Mouse (Mus musculus) spleen, postnatal 14 days (tissue): Measurements from ENCODE around the gene Zfp579.
"Not testable (repeated sequence)": the region's sequence is repeated elsewhere in the genome, so short reads cannot be mapped to it uniquely, and the experiment has no call there.

Experiments used
- DNase-seq, 2 experiments: peaks; one replicate each; pipeline ENCODE4 v3.0.0; 2021 to 2022; ENCODE audit warnings: low spot score in 2 of 2

Zfp579 gene

GRCm38 (mm10) chr7:4996003-4996895 lies at the start of gene Zfp579:
TSS of gene Zfp579 (minus strand) at chr7:4996158.
- DNase-seq: peak; percentile 47 to 73

DNA sequence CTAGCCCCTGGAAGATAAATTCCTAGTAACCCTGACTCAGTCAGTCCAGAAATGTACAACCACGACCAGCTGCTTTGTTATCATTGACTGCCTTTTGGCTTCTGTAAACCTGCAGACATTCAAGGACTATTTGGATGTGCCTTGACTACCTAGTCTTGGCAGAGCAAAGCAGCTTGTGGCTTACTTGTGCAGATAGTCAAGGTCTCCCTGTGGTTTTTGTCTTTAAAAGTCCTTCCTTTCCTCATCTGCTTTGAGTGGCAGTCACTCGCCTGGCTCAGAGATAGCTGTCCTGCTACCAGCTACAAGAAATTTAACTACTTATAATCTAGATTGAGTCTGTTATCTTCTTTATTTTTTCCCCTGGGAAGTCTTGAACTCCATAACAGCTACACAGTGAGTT lies 49.0 kb upstream of the Zfp579 start:
- no peak for DNase-seq

- DNase-seq: no peak
These were observed 43.0 kb upstream of the Zfp579 start for GRCm38 (mm10) chr7:5038940-5039339.

GRCm38 (mm10) chr7:5038109-5038732 lies 42.3 kb upstream of the Zfp579 start, which contains the start of gene Zfp784:
TSS of gene Zfp784 (minus strand) at chr7:5038446.
- DNase-seq: peak; percentile 88 to 91

DNA sequence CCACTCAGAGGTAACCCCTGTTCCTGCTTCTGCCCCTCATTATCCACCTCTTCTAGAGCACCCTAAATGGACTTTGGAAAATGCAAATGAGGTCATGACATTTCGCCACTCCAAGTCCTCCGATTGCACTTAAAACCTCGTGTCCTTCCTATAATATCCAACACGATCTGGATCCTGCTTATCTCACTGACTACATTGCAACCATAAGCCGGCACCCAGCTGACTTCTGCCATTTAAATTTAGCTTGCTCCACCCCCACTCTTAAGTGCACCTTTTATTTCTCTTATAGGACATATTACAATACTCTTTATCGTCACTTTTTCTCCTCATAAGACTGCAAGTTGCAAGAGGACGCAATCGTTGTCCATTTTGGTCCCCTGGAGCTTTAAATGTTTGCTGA lies 41.5 kb upstream of the Zfp579 start:
- DNase-seq: no peak

GRCm38 (mm10) chr7:5037026-5037425 lies 41.1 kb upstream of the Zfp579 start:
- DNase-seq: no peak

GRCm38 (mm10) chr7:5036136-5036535 lies 40.2 kb upstream of the Zfp579 start:
- DNase-seq: no peak

- no peak for DNase-seq
These were observed 39.7 kb upstream of the Zfp579 start for GRCm38 (mm10) chr7:5035628-5036027.

GRCm38 (mm10) chr7:5033818-5034217 lies 37.9 kb upstream of the Zfp579 start, which contains the start of gene 4632433K11Rik:
TSS of gene 4632433K11Rik (plus strand) at chr7:5034118.
- no peak for DNase-seq

DNA sequence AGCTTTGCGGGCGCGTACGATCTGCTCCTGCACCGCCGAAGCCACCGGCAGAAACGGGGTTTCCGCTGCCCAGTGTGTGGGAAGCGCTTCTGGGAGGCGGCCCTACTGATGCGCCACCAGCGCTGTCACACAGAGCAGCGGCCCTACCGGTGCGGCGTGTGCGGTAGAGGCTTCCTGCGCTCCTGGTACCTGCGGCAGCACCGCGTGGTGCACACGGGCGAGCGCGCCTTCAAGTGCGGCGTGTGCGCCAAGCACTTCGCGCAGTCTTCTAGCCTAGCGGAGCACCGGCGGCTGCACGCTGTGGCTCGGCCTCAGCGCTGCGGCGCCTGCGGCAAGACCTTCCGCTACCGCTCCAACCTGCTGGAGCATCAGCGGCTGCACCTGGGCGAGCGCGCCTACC lies 35.5 kb upstream of the Zfp579 start:
- DNase-seq: no peak

- DNase-seq: no peak
These were observed 34.8 kb upstream of the Zfp579 start for GRCm38 (mm10) chr7:5030554-5031275.

- no peak for DNase-seq
These were observed 34.0 kb upstream of the Zfp579 start for GRCm38 (mm10) chr7:5029946-5030345.

- no peak for DNase-seq
These were observed 33.6 kb upstream of the Zfp579 start for GRCm38 (mm10) chr7:5029543-5029942.

GRCm38 (mm10) chr7:5021197-5021596 lies 25.2 kb upstream of the Zfp579 start:
- DNase-seq: no peak

- DNase-seq: no peak
These were observed 24.7 kb upstream of the Zfp579 start for GRCm38 (mm10) chr7:5020685-5021084.

- peak; percentile 96 to 97 for DNase-seq
These were observed 24.2 kb upstream of the Zfp579 start, which contains the start of the genes Zfp865 and Ccdc106 for GRCm38 (mm10) chr7:5020000-5020681. TSS of gene Zfp865 (plus strand) at chr7:5020376. TSS of gene Ccdc106 (plus strand) at chr7:5020553.

- DNase-seq: not testable (repeated sequence)
These were observed 23.6 kb upstream of the Zfp579 start for GRCm38 (mm10) chr7:5019576-5019975.

DNA sequence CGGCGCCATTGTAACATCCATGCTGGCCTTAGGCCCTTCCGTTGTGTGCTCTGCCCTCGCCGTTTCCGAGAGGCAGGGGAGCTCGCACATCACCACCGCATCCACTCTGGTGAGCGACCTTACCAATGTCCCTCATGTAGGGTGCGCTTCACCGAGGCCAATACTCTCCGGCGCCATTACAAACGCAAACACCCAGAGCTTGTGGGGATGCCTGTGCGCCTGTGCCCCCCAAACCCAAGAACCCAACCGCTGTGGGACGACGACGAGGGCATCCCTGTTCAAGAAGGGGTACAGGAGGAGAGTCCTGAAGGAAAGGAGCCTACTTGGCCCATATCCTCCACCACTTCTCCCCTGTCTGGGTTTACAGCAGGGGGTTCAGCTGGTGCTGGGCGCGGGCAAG lies 22.0 kb upstream of the Zfp579 start:
- no peak for DNase-seq

DNA sequence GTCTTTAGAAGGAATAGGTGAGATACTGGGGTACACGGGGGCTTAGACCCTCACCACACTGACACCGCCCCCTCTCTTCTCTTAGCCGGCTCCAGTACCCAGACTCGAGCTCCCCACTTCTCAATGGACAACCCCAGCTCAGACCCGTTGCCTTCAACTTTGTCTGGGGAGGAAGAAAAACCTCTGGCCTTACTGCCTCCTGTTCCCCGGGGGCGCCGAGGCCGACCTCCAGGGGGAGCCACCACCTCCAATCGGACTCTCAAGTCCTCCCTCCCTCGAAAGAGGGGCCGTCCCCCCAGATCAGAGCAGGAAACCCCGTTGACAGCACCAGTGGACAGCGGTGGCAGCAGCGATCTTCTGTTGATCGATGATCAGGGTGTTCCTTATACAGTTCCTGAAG lies 21.4 kb upstream of the Zfp579 start:
- DNase-seq: no peak

GRCm38 (mm10) chr7:5016920-5017319 lies 21.0 kb upstream of the Zfp579 start:
- no peak for DNase-seq

DNA sequence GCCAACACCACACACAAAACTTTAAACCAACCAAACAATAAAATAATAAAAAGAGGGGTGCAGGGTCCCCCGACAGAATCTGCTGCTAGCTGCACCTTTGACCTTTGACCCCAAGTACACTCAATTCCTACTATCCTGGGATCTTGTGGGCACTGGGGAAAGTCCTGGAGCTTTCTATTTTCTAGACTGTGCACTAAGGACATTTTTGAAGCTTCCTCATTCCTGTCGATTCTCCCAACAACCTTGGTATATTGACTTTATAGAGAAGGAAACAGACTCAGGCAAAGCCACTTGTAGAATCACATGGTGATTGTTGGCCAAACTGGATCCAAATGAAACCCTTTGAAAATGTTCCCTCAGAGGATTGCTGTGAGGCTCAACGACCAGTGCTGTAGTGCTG lies 20.1 kb upstream of the Zfp579 start:
- DNase-seq: no peak
